In the genomic region with DNA sequence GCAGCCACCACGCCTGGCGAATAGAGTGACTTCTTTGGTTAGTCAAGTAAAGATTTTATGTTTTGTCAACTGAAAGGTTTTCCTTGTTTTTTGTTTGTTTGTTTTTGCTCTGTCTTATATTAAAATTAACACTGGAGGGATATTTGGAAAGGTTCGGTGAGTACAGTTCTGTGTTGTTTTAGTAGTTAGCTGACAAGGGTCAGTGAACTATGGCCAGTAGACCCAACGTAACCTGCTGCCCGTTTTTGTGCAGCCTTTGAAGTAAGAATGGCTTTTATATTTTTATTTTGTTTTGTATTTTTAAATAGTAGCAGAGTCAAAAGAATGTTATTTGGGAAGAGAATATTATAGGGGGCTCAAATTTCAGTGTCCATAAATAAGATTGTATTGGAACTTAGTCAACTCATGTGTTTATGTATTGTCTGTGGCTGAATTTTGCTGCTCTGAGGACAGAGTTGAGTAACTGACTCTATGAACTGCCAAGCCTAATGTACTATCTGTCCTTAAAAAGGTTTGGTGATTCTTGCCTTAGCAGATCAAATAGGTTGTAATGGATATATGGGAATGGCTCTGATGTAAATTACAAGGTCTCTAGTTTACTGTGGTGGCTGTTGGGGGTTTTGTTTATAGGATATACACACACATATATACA, we compare ENCODE assay signal across 30 mouse cellular contexts.
"Had no signal": no experiment of that assay in that cellular context is flagged by ENCODE, and none has a peak within 500 bp of the region (broad histone marks: within the 10 kb centered on the region; RNA-seq: fewer than 3 reads in every experiment).

No protein-coding gene starts in this region.

- H3K9ac ChIP-seq: limb, embryonic 12.5 days; limb, embryonic 13.5 days; limb, embryonic 15.5 days; liver, embryonic 13.5 days; liver, embryonic 14.5 days; liver, embryonic 15.5 days; lung, embryonic 14.5 days; lung, embryonic 15.5 days; midbrain, embryonic 12.5 days; midbrain, embryonic 13.5 days; midbrain, embryonic 15.5 days; neural tube, embryonic 12.5 days had no signal

- ATAC-seq: lung, postnatal 0 days; midbrain, embryonic 13.5 days; midbrain, embryonic 15.5 days; midbrain, embryonic 16.5 days had no signal

- H3K27ac ChIP-seq: left cerebral cortex, adult 2 months; limb, embryonic 10.5 days; limb, embryonic 12.5 days; limb, embryonic 13.5 days; limb, embryonic 15.5 days; liver, embryonic 13.5 days; liver, embryonic 14.5 days; liver, embryonic 15.5 days; lung, embryonic 15.5 days; macrophage; midbrain, embryonic 10.5 days; midbrain, embryonic 12.5 days; midbrain, embryonic 13.5 days; midbrain, embryonic 15.5 days; neural tube, embryonic 12.5 days had no signal

- H3K4me1 ChIP-seq: limb, embryonic 10.5 days; limb, embryonic 12.5 days; limb, embryonic 13.5 days; limb, embryonic 15.5 days; lung, embryonic 15.5 days; midbrain, embryonic 10.5 days; neural tube, embryonic 12.5 days had no signal

- H3K36me3 ChIP-seq: limb, embryonic 15.5 days; liver, embryonic 15.5 days; lung, embryonic 15.5 days; midbrain, embryonic 12.5 days; midbrain, embryonic 13.5 days; midbrain, embryonic 15.5 days had no signal

- H3K27me3 ChIP-seq: limb, embryonic 12.5 days; limb, embryonic 13.5 days; limb, embryonic 15.5 days; liver, embryonic 13.5 days; liver, embryonic 15.5 days; lung, embryonic 15.5 days; megakaryocyte, embryonic 14.5 days; midbrain, embryonic 12.5 days; midbrain, embryonic 13.5 days; midbrain, embryonic 15.5 days; neural tube, embryonic 12.5 days had no signal

- H3K4me2 ChIP-seq: limb, embryonic 12.5 days; limb, embryonic 13.5 days; limb, embryonic 15.5 days; liver, embryonic 11.5 days; liver, embryonic 13.5 days; liver, embryonic 15.5 days; lung, embryonic 14.5 days; lung, embryonic 15.5 days; midbrain, embryonic 11.5 days; midbrain, embryonic 12.5 days; midbrain, embryonic 13.5 days; midbrain, embryonic 15.5 days; neural tube, embryonic 12.5 days had no signal

- H3K9me3 ChIP-seq: limb, embryonic 10.5 days; limb, embryonic 12.5 days; limb, embryonic 13.5 days; limb, embryonic 15.5 days; liver, embryonic 13.5 days; liver, embryonic 15.5 days; lung, embryonic 15.5 days; megakaryocyte, embryonic 14.5 days; midbrain, embryonic 10.5 days; midbrain, embryonic 12.5 days; midbrain, embryonic 13.5 days; midbrain, embryonic 15.5 days; neural tube, embryonic 12.5 days had no signal

- H3K4me3 ChIP-seq: left cerebral cortex, adult 2 months; limb, embryonic 10.5 days; limb, embryonic 12.5 days; limb, embryonic 13.5 days; limb, embryonic 15.5 days; liver, embryonic 13.5 days; liver, embryonic 15.5 days; lung, embryonic 15.5 days; megakaryocyte, embryonic 14.5 days; midbrain, embryonic 10.5 days; midbrain, embryonic 12.5 days; midbrain, embryonic 13.5 days; midbrain, embryonic 15.5 days; myocyte; neural tube, embryonic 12.5 days had no signal

- DNase-seq: left cerebral cortex, postnatal 4 days; liver, embryonic 13.5 days; lung, adult 18-20 months; lung, adult 2 months; lung, embryonic 14.5 days; lung, postnatal 10 days; lung, postnatal 14 days; lung, postnatal 36 days; lung, postnatal 4 days; midbrain, embryonic 14.5 days had no signal
